Mouse (Mus musculus) gastrocnemius, postnatal 36 days (tissue): Measurements from ENCODE around the gene Bbs10. TPM values are rescaled to one million over a fixed set of nuclear protein-coding genes. Genes with fewer than 3 reads are reported as not detected.
A peak's percentile ranks its signal among the peaks of the same experiment; 100 is the strongest.

Experiments used
- DNase-seq, 2 experiments: peaks; one replicate each; pipeline ENCODE4 v3.0.0; 2022
- intact Hi-C: fragments of 180-260 bp; cut with DNase I; formaldehyde crosslinking; loops from one replicate; pipeline ENCODE4 v1.15.1; 2025
- long read RNA-seq, 2 experiments: library from polyadenylated mRNA; stranded (forward); transcript quantifications; one replicate each; pipeline ENCODE4 v2.0.0; 2021
- total RNA-seq, 2 experiments: library from RNA; stranded (reverse); gene quantifications; 2 replicates each; pipeline ENCODE4 v1.2.3; 2021

Bbs10 gene
- 1 to 10 TPM; 1.1 to 1.6 TPM for total RNA-seq
- long read RNA-seq, experiment 1: 0 reads
- long read RNA-seq, experiment 2, partial matches to known transcripts: 0 of 1 reads
- long read RNA-seq, experiment 2, other reads (novel, unspliced or antisense): 0 of 1 reads

GRCm38 (mm10) chr10:111298140-111299098, at the start of gene Bbs10:
Gene Bbs10, plus strand, starts transcription at chr10:111298679.
- DNase-seq: peak; percentile 94 to 97
- intact Hi-C loops: no loop called here

GRCm38 (mm10) chr10:111250192-111250591, 48.3 kb upstream of the Bbs10 start:
- intact Hi-C loops: no loop called here
- DNase-seq: no peak

- intact Hi-C loops: no loop called here
- no peak for DNase-seq
Observed at GRCm38 (mm10) chr10:111251666-111252065, 46.8 kb upstream of the Bbs10 start.

DNA sequence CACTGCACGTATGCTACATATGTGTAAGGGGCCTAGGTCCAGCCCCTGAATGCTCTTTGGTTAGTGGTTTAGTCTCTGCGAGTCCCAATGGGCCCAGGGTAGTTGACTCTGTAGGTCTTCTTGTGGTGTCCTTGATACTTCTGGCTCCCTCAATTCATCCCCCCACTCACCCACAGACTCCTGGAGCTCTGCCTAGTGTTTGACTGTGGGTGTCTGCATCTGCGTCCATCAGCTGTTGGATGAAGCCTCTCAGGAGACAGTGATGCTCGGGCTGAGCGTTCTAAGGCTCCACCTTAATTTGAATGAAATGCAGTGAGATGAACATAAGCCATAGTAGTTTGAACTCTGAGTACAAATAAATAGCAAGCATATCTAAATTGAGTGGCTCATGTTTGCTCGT, 43.3 kb upstream of the Bbs10 start:
- intact Hi-C loops: no loop called here
- DNase-seq: no peak

- DNase-seq: no peak
- intact Hi-C loops: no loop called here
Observed at GRCm38 (mm10) chr10:111256156-111256555, 42.3 kb upstream of the Bbs10 start.

DNA sequence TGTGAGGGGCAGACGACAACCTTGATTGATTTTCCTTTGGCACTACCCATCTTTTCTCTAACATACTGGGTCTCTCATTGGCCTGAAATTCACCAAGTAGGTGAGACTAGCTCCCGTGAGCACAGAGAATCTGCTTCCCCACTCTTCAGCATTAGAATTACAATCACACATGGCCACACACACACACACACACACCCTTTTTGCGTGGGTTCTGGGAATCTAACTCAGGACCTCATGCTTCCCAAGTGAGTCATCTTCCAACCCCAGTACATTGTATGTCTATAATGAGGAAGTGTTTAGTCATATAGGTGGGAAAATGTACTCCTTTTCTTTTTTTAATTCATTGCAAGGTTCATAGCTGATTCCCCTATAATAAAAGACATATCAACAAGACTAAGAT, 41.1 kb upstream of the Bbs10 start:
- no peak for DNase-seq
- intact Hi-C loops: no loop called here

GRCm38 (mm10) chr10:111258256-111258655, 40.2 kb upstream of the Bbs10 start:
- no peak for DNase-seq
- intact Hi-C loops: no loop called here

GRCm38 (mm10) chr10:111271687-111272086, 26.8 kb upstream of the Bbs10 start:
- intact Hi-C loops: no loop called here
- no peak for DNase-seq

GRCm38 (mm10) chr10:111272905-111273304, 25.6 kb upstream of the Bbs10 start:
- intact Hi-C loops: no loop called here
- DNase-seq: no peak

DNA sequence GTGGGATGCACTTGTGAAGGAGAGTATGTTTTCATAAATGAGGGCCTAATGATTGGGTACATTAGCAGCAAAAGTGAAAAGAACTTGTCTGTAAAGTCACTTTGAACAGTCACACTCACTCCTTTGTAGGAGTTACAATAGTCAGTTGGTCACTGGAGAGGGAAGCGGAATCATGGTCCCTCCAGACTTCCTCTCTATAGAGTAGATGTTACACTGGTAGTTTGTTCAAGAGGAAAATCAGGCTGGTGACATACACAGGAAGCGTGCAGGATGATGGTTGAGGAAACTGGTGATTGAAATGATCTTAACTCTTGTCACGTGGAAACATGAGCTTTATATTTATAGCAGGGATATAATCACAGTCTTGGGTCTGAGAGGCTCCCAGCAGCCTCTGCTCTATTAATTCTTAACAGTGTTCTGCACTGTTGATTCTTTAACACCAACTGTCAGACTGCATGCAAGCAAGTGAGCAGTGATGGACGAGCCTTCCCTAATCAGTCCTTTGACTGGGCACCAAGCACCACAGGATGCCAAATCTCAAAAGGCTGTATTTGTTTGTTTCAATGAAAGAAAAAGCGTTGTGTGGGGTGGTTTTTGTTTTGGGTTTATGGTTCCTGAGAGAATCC, 24.9 kb upstream of the Bbs10 start:
- no peak for DNase-seq
- intact Hi-C loops: no loop called here

DNA sequence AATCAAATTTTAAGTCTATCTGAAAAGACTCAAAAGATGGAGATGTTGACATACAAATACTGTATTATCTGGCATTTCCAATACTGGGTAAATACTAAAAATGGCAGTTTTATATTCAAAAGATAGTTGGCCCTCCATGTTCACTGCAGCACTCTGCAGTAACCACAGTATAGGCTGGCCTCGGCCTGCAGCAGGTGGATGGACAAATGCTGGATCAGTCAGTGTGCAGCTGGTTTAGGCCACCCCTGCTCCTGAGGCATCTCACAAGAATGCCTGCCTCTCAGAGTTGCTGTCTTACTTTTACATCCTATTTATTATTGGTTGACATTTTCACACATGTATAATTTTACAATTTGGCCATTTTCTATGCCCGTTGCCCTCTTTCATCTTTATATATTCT, 22.7 kb upstream of the Bbs10 start:
- DNase-seq: no peak
- intact Hi-C loops: no loop called here

DNA sequence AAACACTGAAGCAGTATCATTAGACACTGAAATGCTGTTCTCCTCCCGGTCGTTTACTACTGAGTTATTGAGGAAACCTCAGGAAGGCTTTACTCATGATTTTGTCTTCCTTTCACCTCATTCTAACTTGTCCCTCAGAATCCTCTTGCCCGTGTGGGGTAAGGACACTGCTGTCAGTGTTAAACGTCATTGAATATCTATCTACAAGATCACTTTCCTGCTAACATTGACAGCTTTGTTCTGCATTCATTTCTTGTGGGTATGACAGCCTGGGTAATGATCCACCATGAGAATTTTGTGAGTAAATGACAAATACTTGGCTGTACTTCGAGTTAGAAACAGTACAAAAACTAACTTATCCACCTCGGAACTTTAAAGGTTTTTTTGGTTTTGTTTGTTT, 848 bp upstream of the Bbs10 start:
- intact Hi-C loops: no loop called here
- DNase-seq: no peak

DNA sequence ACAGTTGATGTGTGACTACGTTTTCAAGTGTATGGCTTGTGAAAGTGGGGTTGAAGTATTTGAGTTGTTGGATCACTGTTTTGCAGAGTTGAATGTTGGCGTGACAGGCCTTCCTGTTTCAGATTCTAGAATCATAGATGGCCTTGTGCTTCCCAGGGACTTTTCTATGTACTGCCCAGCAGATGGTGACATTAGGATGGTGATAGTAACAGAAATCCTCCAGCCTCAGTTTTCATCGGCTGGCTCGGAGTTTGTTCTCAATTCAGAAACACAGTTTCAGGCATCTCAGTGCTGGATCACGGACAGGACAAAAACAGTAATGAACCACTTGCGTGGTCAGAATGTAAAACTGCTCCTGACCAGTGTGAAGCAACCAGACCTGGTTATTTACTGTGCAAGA, 1.1 kb downstream of the Bbs10 start:
- DNase-seq: no peak
- intact Hi-C loops: no loop called here

GRCm38 (mm10) chr10:111301041-111301440, 2.6 kb downstream of the Bbs10 start:
- intact Hi-C loops: loop anchor here (5.0 to 10.0 kb wide), 2 partner anchors 171 to 664 kb away; partner anchors contain the start of gene Nap1l1
- no peak for DNase-seq

- DNase-seq: no peak
- intact Hi-C loops: loop anchor here (5.0 to 10.0 kb wide), 2 partner anchors 170 to 662 kb away; partner anchors contain the start of gene Nap1l1
Observed at GRCm38 (mm10) chr10:111302486-111302885, 4.0 kb downstream of the Bbs10 start.

- intact Hi-C loops: loop anchor here (10.0 kb wide), 1 partner anchor 656 kb away; no protein-coding TSS in a partner anchor
- DNase-seq: no peak
Observed at GRCm38 (mm10) chr10:111308850-111309501, 10.5 kb downstream of the Bbs10 start.

DNA sequence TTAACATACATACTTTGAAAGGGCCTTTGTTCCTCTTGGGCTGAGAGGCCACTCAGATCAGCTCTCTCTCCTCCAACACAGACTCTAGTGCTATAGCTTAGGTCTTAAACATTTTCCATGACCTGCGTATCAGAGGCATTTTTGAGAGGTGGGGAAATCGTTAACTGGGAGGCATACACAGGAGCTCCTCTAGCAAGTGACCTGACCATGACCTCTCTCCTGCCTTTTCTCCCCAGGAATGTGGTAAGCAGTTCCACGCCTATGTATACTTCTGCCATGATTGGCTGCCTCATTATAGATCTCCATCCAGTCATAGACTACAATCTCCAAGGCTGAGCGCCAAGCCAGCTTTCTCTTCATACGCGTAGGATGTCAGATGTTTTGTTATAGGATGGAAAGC, 14.8 kb downstream of the Bbs10 start:
- intact Hi-C loops: no loop called here
- no peak for DNase-seq

DNA sequence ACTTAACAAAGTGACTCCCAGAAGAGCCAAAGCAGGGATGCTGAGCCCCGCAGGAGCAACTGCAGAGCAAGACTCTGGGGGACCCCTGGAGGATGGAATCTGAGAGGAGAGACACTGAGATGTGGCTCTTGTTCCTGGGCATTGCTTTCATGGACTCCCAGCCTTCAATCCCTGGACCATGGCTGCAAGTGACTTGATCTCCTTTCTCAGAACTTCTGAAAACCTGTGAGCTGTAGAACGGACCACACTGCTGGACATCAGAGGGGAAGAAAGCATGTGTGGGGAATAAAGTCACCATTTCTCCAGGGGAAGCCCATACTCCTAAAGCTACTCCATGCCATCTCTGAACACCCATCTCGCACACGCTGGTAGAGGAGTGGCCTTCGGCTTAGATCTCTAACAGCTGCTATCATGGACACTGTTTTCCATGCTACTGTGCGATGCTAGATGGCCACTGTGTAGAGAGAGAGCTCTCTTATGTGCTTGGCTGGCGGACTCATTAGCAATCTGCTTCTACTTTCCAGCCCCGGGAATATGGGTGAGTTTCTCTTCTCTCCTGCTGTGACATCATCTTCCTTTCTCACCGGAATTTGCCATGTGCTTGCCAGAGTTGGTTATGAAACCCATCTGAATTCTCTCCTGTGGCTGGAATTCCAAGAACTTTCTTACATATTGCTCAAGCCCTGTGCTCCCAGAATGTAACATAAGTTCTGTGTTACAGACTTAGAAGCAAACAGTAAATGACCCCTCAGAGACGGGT, 16.3 kb downstream of the Bbs10 start:
- intact Hi-C loops: no loop called here
- no peak for DNase-seq

DNA sequence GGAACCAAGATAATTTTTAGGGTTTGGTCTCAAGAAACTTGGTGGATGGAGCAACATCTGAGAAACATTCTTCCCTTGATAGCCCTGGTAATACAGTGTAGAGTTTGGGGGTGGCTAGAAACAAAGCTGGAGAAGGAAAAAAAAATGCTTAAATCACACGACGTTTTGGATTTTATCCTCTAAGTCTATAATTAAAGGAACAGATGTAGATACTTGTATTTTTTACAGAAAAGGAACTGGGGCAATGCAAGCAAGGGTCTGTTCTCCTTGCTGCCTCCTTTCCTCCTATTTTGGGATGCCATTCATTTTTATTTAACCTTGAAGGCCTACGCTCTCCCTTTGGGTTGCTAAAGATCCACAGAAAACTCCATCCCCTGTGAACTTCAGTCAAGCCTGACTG, 17.5 kb downstream of the Bbs10 start:
- DNase-seq: no peak
- intact Hi-C loops: no loop called here

- DNase-seq: no peak
- intact Hi-C loops: no loop called here
Observed at GRCm38 (mm10) chr10:111318021-111318420, 19.5 kb downstream of the Bbs10 start.
